Mouse (Mus musculus) thymus, adult 2 months (tissue): ENCODE results near the gene Srf.

Experiments used
- CTCF ChIP-seq: fragments of 200-500 bp; IDR thresholded peaks from 2 replicates; pipeline ENCODE4 v1.5.1; 2012; ENCODE audit warnings: mild to moderate bottlenecking, control low read depth, low read length, moderate library complexity, borderline replicate concordance; ENCODE audit not compliant: control insufficient read depth, poor library complexity, insufficient read depth; ENCODE audit errors: extremely low read depth
- POLR2A ChIP-seq: fragments of 200-500 bp; IDR thresholded peaks from 2 replicates; pipeline ENCODE4 v1.6.1; 2012; ENCODE audit warnings: mild to moderate bottlenecking, low read length, control low read depth, moderate library complexity; ENCODE audit not compliant: control insufficient read depth, poor library complexity, insufficient read depth; ENCODE audit errors: extremely low read depth

DNA sequence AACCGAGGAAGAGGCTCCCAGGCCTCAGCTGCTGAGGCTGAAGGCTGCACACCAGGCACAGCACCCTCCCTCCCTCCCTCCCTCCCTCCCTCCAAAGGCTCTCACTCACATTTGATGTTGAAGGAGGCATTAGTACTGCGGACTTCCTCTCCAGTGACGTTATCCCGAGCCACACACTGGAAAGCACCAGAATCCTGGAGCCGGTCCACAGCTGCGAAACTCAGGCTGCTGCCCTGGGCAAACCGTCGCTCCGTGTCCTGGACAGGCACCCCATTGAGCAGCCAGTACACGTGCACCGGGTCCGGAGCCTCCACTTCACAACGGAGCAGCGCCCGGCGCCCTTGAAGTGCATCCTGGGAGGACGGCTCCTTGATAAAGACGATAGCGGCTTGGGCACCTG is 35.4 kb upstream of the Srf start:
- TF ChIP-seq POLR2A: no peak
- TF ChIP-seq CTCF: no peak
